Mouse (Mus musculus) intestine, embryonic 15.5 days (tissue): ENCODE results near the gene Duox1. TPM values are rescaled to one million over a fixed set of nuclear protein-coding genes. Genes with fewer than 3 reads are reported as not detected.

Experiments
- ATAC-seq: fragments of 200-750 bp; cut with Nextera tagmentation; 2 replicates; pipeline ENCODE4 v1.8.0; 2017; ENCODE audit warnings: moderate TSS enrichment, moderate library complexity
- H3K27ac ChIP-seq: fragments of 300-500 bp; sonication (generic); 2 replicates; pipeline ENCODE4 v1.5.1; 2015; ENCODE audit warnings: mild to moderate bottlenecking, inconsistent platforms
- H3K27me3 ChIP-seq: fragments of 300-500 bp; sonication (generic); replicated peaks from 2 replicates; pipeline ENCODE4 v1.6.1; 2015; ENCODE audit warnings: inconsistent platforms
- H3K36me3 ChIP-seq: fragments of 300-500 bp; sonication (generic); 2 replicates; pipeline ENCODE4 v1.6.1; 2015; ENCODE audit warnings: inconsistent platforms
- H3K4me1 ChIP-seq: fragments of 300-500 bp; sonication (generic); replicated peaks from 2 replicates; pipeline ENCODE4 v1.6.1; 2015; ENCODE audit warnings: inconsistent platforms
- H3K4me2 ChIP-seq: fragments of 300-500 bp; sonication (generic); replicated peaks from 2 replicates; pipeline ENCODE4 v1.6.1; 2015; ENCODE audit warnings: mild to moderate bottlenecking, inconsistent platforms
- H3K4me3 ChIP-seq: fragments of 300-500 bp; sonication (generic); replicated peaks from 2 replicates; pipeline ENCODE4 v1.5.1; 2015; ENCODE audit warnings: inconsistent platforms
- H3K9ac ChIP-seq: fragments of 300-500 bp; sonication (generic); 2 replicates; pipeline ENCODE4 v1.6.1; 2015; ENCODE audit warnings: inconsistent platforms
- H3K9me3 ChIP-seq: fragments of 300-500 bp; sonication (generic); 2 replicates; pipeline ENCODE4 v1.6.1; 2016; ENCODE audit warnings: inconsistent platforms
- WGBS: fragments of 180-500 bp; shearing (Covaris S2); methylation state at CpG from one replicate; pipeline ENCODE4 v1.1.7; 2015; 5-methylcytosine and 5-hydroxymethylcytosine counted together
- polyA plus RNA-seq: library from polyadenylated mRNA; unstranded; fragments of >200 nt; fragmentation: Nextera tagmentation; extraction: Ambion mirVana; gene quantifications from 2 replicates; pipeline ENCODE4 v1.2.1, GENCODE M21; 2015

Gene Duox1
- polyA plus RNA-seq, 1 experiment from 2014 or later = 0.08 TPM

- Histone ChIP-seq H3K9me3 (no peaks in the 10 kb centered on the region), H3K27ac (no peak overlapping the region), H3K4me3 (peak overlapping the region; percentile 40), H3K36me3 (no peaks in the 10 kb centered on the region), H3K9ac (0 out of 2 replicates have a peak overlapping the region, but pooled peaks have one; percentile 26), H3K4me1 (peaks cover 39% of the 10 kb centered on the region), H3K4me2 (peak overlapping the region; percentile 87), H3K27me3 (peaks cover 74% of the 10 kb centered on the region)
- ATAC-seq = peak; percentile 32
- 2% methylated on average over 48 of the region's 48 CpGs for WGBS
These were observed 14.2 kb upstream of the Duox1 start for GRCm38 (mm10) chr2:122301081-122301920.

DNA sequence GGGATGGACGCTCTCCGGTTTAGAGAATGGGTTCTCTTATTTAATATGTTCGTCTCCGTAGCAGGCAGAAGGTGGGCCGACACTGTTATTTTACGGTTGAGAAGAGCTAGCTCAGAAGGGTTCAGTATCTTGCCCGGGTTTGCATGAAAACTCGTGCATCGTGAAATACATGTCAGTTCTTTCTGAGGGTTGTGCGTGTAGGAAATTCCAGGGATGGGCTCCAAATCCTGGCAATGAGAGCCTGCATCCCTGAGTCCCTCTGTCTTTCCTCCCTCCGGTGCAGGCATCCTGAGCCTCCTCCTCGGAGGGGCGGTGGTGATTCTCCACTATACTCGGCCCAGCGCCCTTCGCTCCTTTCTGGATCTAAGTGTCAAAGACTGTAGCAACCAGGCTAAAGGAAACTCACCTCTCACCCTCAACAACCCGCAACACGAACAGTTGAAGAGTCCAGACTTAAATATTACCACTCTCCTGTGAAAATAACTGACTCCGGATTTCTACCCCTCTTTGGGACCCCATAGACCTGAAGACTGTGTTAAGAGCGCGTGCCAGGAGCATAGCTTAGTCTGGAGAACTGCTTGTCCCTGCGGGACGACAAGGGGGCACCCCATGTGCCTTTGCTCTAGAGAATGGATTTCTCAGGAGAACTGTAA is 13.4 kb upstream of the Duox1 start:
- WGBS = 11% methylated on average over 23 of the region's 23 CpGs

GRCm38 (mm10) chr2:122302574-122303241 is 12.8 kb upstream of the Duox1 start:
- H3K27me3 ChIP-seq = peaks cover 74% of the 10 kb centered on the region
- no peak overlapping the region for H3K4me2 ChIP-seq
- no peak overlapping the region for H3K9ac ChIP-seq
- H3K27ac ChIP-seq = no peak overlapping the region
- ATAC-seq = peak; percentile 60
- H3K4me1 ChIP-seq = peaks cover 32% of the 10 kb centered on the region
- no peaks in the 10 kb centered on the region for H3K36me3 ChIP-seq
- no peak overlapping the region for H3K4me3 ChIP-seq
- whole genome bisulfite sequencing = 10% methylated on average over 9 of the region's 9 CpGs
- H3K9me3 ChIP-seq = no peaks in the 10 kb centered on the region

More for the DNA sequence above, 13.4 kb upstream of the Duox1 start:
- Histone ChIP-seq H3K4me1 (peaks cover 38% of the 10 kb centered on the region), H3K36me3 (no peaks in the 10 kb centered on the region), H3K9ac (0 out of 2 replicates have a peak overlapping the region, but pooled peaks have one; percentile 26), H3K4me3 (peak overlapping the region; percentile 40), H3K9me3 (no peaks in the 10 kb centered on the region), H3K4me2 (peak overlapping the region; percentile 87), H3K27me3 (peaks cover 78% of the 10 kb centered on the region), H3K27ac (no peak overlapping the region)
- ATAC-seq = no peak

- H3K4me2 ChIP-seq = no peak overlapping the region
- H3K4me1 ChIP-seq = peaks cover 17% of the 10 kb centered on the region
- ATAC-seq = no peak
- no peak overlapping the region for H3K27ac ChIP-seq
- no peak overlapping the region for H3K4me3 ChIP-seq
- H3K36me3 ChIP-seq = no peaks in the 10 kb centered on the region
- no peaks in the 10 kb centered on the region for H3K9me3 ChIP-seq
- no peak overlapping the region for H3K9ac ChIP-seq
- H3K27me3 ChIP-seq = peaks cover 69% of the 10 kb centered on the region
- WGBS = 92% methylated on average over 6 of the region's 6 CpGs
These were observed 10.9 kb upstream of the Duox1 start for GRCm38 (mm10) chr2:122304544-122304943.

GRCm38 (mm10) chr2:122305097-122305892 is 10.2 kb upstream of the Duox1 start:
- no peak for ATAC-seq
- no peak overlapping the region for H3K9ac ChIP-seq
- H3K4me2 ChIP-seq = no peak overlapping the region
- 88% methylated on average over 16 of the region's 16 CpGs for WGBS
- peaks cover 17% of the 10 kb centered on the region for H3K4me1 ChIP-seq
- H3K9me3 ChIP-seq = no peaks in the 10 kb centered on the region
- peaks cover 61% of the 10 kb centered on the region for H3K27me3 ChIP-seq
- no peak overlapping the region for H3K4me3 ChIP-seq
- no peak overlapping the region for H3K27ac ChIP-seq
- H3K36me3 ChIP-seq = no peaks in the 10 kb centered on the region

- ATAC-seq = no peak
- H3K27ac ChIP-seq = no peak overlapping the region
- no peak overlapping the region for H3K4me3 ChIP-seq
- H3K9me3 ChIP-seq = no peaks in the 10 kb centered on the region
- no peaks in the 10 kb centered on the region for H3K36me3 ChIP-seq
- H3K4me1 ChIP-seq = peaks cover 12% of the 10 kb centered on the region
- WGBS = 55% methylated on average over 4 of the region's 4 CpGs
- peaks cover 57% of the 10 kb centered on the region for H3K27me3 ChIP-seq
- no peak overlapping the region for H3K9ac ChIP-seq
- no peak overlapping the region for H3K4me2 ChIP-seq
These were observed 9.3 kb upstream of the Duox1 start for GRCm38 (mm10) chr2:122306184-122306583.

DNA sequence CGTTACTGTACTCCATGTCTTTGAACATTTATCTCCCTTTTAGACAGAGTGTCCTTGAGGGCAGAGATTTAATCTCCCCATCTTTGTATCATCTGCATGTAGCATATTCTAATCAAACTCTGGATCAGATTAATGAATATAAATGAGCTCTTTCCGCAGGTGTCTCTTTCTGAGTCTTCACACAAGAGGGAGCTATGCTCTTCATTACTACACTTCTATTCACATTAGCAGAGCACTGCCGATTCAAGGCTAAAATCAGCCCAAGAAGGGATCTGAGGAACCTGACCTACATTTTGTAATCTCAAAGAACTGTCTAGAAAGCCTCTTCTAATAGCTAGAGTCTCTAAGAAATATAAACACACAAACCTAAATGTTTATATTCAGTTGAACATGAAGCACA is 5.8 kb upstream of the Duox1 start:
- H3K27me3 ChIP-seq = peaks cover 62% of the 10 kb centered on the region
- H3K36me3 ChIP-seq = no peaks in the 10 kb centered on the region
- H3K9me3 ChIP-seq = no peaks in the 10 kb centered on the region
- no peak overlapping the region for H3K4me3 ChIP-seq
- H3K9ac ChIP-seq = no peak overlapping the region
- ATAC-seq = no peak
- H3K27ac ChIP-seq = no peak overlapping the region
- 40% methylated on average over 3 of the region's 3 CpGs for WGBS
- no peak overlapping the region for H3K4me2 ChIP-seq
- H3K4me1 ChIP-seq = peaks cover 11% of the 10 kb centered on the region

GRCm38 (mm10) chr2:122311561-122311960 is 3.9 kb upstream of the Duox1 start:
- H3K4me2 ChIP-seq = no peak overlapping the region
- H3K4me1 ChIP-seq = peaks cover 11% of the 10 kb centered on the region
- no peaks in the 10 kb centered on the region for H3K36me3 ChIP-seq
- no peak overlapping the region for H3K4me3 ChIP-seq
- no peaks in the 10 kb centered on the region for H3K9me3 ChIP-seq
- ATAC-seq = no peak
- H3K9ac ChIP-seq = no peak overlapping the region
- peaks cover 56% of the 10 kb centered on the region for H3K27me3 ChIP-seq
- 65% methylated on average over 2 of the region's 2 CpGs for WGBS
- H3K27ac ChIP-seq = no peak overlapping the region

DNA sequence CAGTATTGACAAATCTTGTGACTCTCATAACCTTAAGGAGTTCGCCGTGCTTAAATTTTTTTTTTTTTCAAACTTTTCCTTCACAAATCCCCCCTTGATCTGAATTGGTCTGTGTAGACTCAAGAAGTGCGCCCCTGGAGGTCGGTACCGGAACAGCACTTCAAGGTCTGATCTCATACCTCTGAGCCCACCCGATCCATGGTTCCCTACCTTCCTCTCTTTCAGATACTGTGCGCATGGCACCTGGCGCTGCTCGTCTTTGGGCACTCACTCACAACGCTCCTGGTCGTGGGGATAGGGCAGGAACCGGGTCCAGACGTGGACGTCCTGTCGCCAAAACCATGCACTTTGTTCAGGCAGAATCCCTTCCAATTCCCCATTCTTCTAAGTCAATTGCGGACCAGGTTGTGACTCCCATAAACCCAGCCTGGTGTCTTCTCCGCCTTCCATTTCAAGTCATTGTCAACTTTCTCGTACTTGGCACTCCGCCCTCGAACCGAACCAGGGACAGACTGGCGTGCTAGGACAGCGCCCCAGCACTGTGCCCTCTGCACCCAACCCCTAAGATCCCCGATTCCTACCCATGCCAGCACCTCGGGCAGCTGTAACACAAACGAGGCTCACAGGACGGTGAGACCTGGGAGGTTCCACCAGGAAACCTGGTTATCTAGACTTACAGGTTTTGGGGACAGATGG is 2.6 kb upstream of the Duox1 start:
- Histone ChIP-seq H3K4me3 (peak overlapping the region; percentile 29), H3K27ac (no peak overlapping the region), H3K9me3 (no peaks in the 10 kb centered on the region), H3K4me2 (peak overlapping the region; percentile 69), H3K4me1 (peaks cover 11% of the 10 kb centered on the region), H3K36me3 (no peaks in the 10 kb centered on the region), H3K27me3 (peaks cover 47% of the 10 kb centered on the region), H3K9ac (no peak overlapping the region)
- ATAC-seq = peak; percentile 72
- 4% methylated on average over 27 of the region's 27 CpGs for WGBS

GRCm38 (mm10) chr2:122313536-122313935 is 1.9 kb upstream of the Duox1 start, which contains the start of gene Duoxa1:
Gene Duoxa1 (minus strand): TSS chr2:122313730.
- no peaks in the 10 kb centered on the region for H3K9me3 ChIP-seq
- peak within 1 kb of the TSS; percentile 69 for H3K4me2 ChIP-seq
- H3K9ac ChIP-seq = no peak within 1 kb of the TSS
- no peaks in the 10 kb centered on the region for H3K36me3 ChIP-seq
- H3K27ac ChIP-seq = no peak within 1 kb of the TSS
- H3K4me3 ChIP-seq = peak within 1 kb of the TSS; percentile 29
- H3K27me3 ChIP-seq = peaks cover 45% of the 10 kb centered on the region
- H3K4me1 ChIP-seq = peaks cover 11% of the 10 kb centered on the region
- 4% methylated on average over 24 of the region's 24 CpGs for WGBS
- peak; percentile 62 for ATAC-seq

GRCm38 (mm10) chr2:122317384-122317783 is 1.9 kb downstream of the Duox1 start:
- Histone ChIP-seq H3K27ac (no peak overlapping the region), H3K4me1 (peaks cover 11% of the 10 kb centered on the region), H3K4me2 (no peak overlapping the region), H3K9ac (no peak overlapping the region), H3K27me3 (peaks cover 24% of the 10 kb centered on the region), H3K36me3 (no peaks in the 10 kb centered on the region), H3K9me3 (no peaks in the 10 kb centered on the region), H3K4me3 (no peak overlapping the region)
- ATAC-seq = no peak
- 61% methylated on average over 4 of the region's 4 CpGs for WGBS
